Comparison of ENCODE assay signal across 19 mouse cellular contexts in genomic region chr16:81481058-81481457, GRCm38 (mm10).
"Had no signal": no experiment of that assay in that cellular context is flagged by ENCODE, and none has a peak within 500 bp of the region (broad histone marks: within the 10 kb centered on the region; RNA-seq: fewer than 3 reads in every experiment).

No protein-coding gene starts in this region.

- H3K9me3 ChIP-seq: midbrain, embryonic 12.5 days; neural tube, embryonic 13.5 days; neural tube, embryonic 15.5 days; stomach, embryonic 15.5 days had no signal

- H3K27ac ChIP-seq: midbrain, embryonic 12.5 days; neural tube, embryonic 13.5 days; neural tube, embryonic 15.5 days; stomach, embryonic 15.5 days; stomach, postnatal 0 days had no signal

- H3K9ac ChIP-seq: lung, embryonic 14.5 days; midbrain, embryonic 12.5 days; neural tube, embryonic 13.5 days; neural tube, embryonic 15.5 days; stomach, embryonic 15.5 days had no signal

- DNase-seq: lung, adult 18-20 months; lung, embryonic 14.5 days; lung, postnatal 10 days; lung, postnatal 4 days; midbrain, embryonic 14.5 days; retina, postnatal 1 day; right cerebral cortex, adult 18-20 months; right cerebral cortex, postnatal 25 days; right cerebral cortex, postnatal 4 days; thymus, adult 2 months; thymus, postnatal 25 days; thymus, postnatal 4 days had no signal

- H3K36me3 ChIP-seq: midbrain, embryonic 12.5 days; neural tube, embryonic 13.5 days; neural tube, embryonic 15.5 days; stomach, embryonic 15.5 days had no signal

- H3K27me3 ChIP-seq: midbrain, embryonic 12.5 days; neural tube, embryonic 13.5 days; neural tube, embryonic 15.5 days; stomach, embryonic 15.5 days had no signal

- H3K4me3 ChIP-seq: midbrain, embryonic 12.5 days; myocyte; neural tube, embryonic 13.5 days; neural tube, embryonic 15.5 days; stomach, embryonic 15.5 days had no signal

- H3K4me2 ChIP-seq: lung, embryonic 14.5 days; midbrain, embryonic 12.5 days; neural tube, embryonic 13.5 days; neural tube, embryonic 15.5 days; stomach, embryonic 15.5 days had no signal

- H3K4me1 ChIP-seq: midbrain, embryonic 12.5 days; neural tube, embryonic 13.5 days; neural tube, embryonic 15.5 days; stomach, embryonic 15.5 days had no signal

- ATAC-seq: midbrain, embryonic 16.5 days had no signal
